Mouse (Mus musculus): ENCODE results near the gene Mast1.

GRCm38 (mm10) chr8:84944478-84945160 is 7.5 kb upstream of the Mast1 start:
- TF ChIP-seq CTCF (conservative IDR thresholded peaks at IDR 0.05; ENCODE audit: low read length) (no peak), NANOG (IDR thresholded peaks at IDR 0.05; ENCODE audit: borderline replicate concordance, low read length) (no peak)

All from E14TG2a.4 (cell line).